Mouse (Mus musculus): ENCODE data around the gene Nrip1. TPM values are rescaled to one million over a fixed set of nuclear protein-coding genes. Genes with fewer than 3 reads are reported as not detected.

Nrip1 gene
- polyA plus RNA-seq, 1 experiment from 2014 or later: 34.0 TPM

GRCm38 (mm10) chr16:76301037-76301727 lies 72.4 kb downstream of the Nrip1 start:
- no peaks in the 10 kb centered on the region for H3K9me3 ChIP-seq (replicated peaks)
- H3K36me3 ChIP-seq: no peaks in the 10 kb centered on the region
- 77% methylated on average over 8 of the region's 8 CpGs for WGBS
- no peak overlapping the region for H3K9ac ChIP-seq
- no peak overlapping the region for H3K4me3 ChIP-seq
- H3K27ac ChIP-seq: no peak overlapping the region
- peaks cover 8% of the 10 kb centered on the region; the same call in 1 of the 2 replicates for H3K4me1 ChIP-seq
- no peak overlapping the region for H3K4me2 ChIP-seq (replicated peaks)
- ATAC-seq (ENCODE audit: low FRiP score): no peak
- no peaks in the 10 kb centered on the region for H3K27me3 ChIP-seq

- Histone ChIP-seq H3K27ac (no peak overlapping the region), H3K4me2 (replicated peaks) (no peak overlapping the region), H3K9me3 (replicated peaks) (no peaks in the 10 kb centered on the region), H3K36me3 (no peaks in the 10 kb centered on the region), H3K4me1 (peaks cover 8% of the 10 kb centered on the region; the same call in 1 of the 2 replicates), H3K9ac (no peak overlapping the region), H3K27me3 (no peaks in the 10 kb centered on the region), H3K4me3 (no peak overlapping the region)
- 92% methylated on average over 6 of the region's 6 CpGs for WGBS
- no peak for ATAC-seq (ENCODE audit: low FRiP score)
These were observed 73.2 kb downstream of the Nrip1 start for GRCm38 (mm10) chr16:76300452-76300851.

- H3K36me3 ChIP-seq: no peaks in the 10 kb centered on the region
- peaks cover 8% of the 10 kb centered on the region; the same call in 1 of the 2 replicates for H3K4me1 ChIP-seq
- H3K27me3 ChIP-seq: no peaks in the 10 kb centered on the region
- no peak overlapping the region for H3K9ac ChIP-seq
- H3K27ac ChIP-seq: no peak overlapping the region
- 28% methylated on average over 2 of the region's 2 CpGs for WGBS
- no peak overlapping the region for H3K4me2 ChIP-seq (replicated peaks)
- H3K4me3 ChIP-seq: no peak overlapping the region
- H3K9me3 ChIP-seq (replicated peaks): no peaks in the 10 kb centered on the region
- ATAC-seq (ENCODE audit: low FRiP score): no peak
These were observed 74.1 kb downstream of the Nrip1 start for GRCm38 (mm10) chr16:76299511-76299910.

- no peak; the same call in 1 of the 2 replicates for ATAC-seq (ENCODE audit: low FRiP score)
These were observed 78.3 kb downstream of the Nrip1 start for GRCm38 (mm10) chr16:76295322-76295721.

GRCm38 (mm10) chr16:76294550-76294949 lies 79.1 kb downstream of the Nrip1 start:
- no peak overlapping the region for H3K9ac ChIP-seq
- peaks cover 25% of the 10 kb centered on the region for H3K36me3 ChIP-seq
- no peaks in the 10 kb centered on the region for H3K9me3 ChIP-seq (replicated peaks)
- WGBS: 82% methylated on average over 15 of the region's 15 CpGs
- no peak for ATAC-seq (ENCODE audit: low FRiP score)
- no peaks in the 10 kb centered on the region for H3K4me1 ChIP-seq
- H3K27me3 ChIP-seq: no peaks in the 10 kb centered on the region
- no peak overlapping the region for H3K4me2 ChIP-seq (replicated peaks)
- H3K4me3 ChIP-seq: no peak overlapping the region
- no peak overlapping the region for H3K27ac ChIP-seq

More at GRCm38 (mm10) chr16:76295322-76295721, 78.3 kb downstream of the Nrip1 start:
- no peak overlapping the region for H3K9ac ChIP-seq
- no peak overlapping the region for H3K4me2 ChIP-seq (replicated peaks)
- 66% methylated on average over 14 of the region's 14 CpGs for WGBS
- H3K4me3 ChIP-seq: no peak overlapping the region
- no peaks in the 10 kb centered on the region for H3K27me3 ChIP-seq
- 0 out of 2 replicates have a peak, but pooled peaks cover 2% of the 10 kb centered on the region for H3K4me1 ChIP-seq
- no peaks in the 10 kb centered on the region for H3K9me3 ChIP-seq (replicated peaks)
- H3K27ac ChIP-seq: no peak overlapping the region
- peaks cover 25% of the 10 kb centered on the region for H3K36me3 ChIP-seq

GRCm38 (mm10) chr16:76293765-76294463 lies 79.7 kb downstream of the Nrip1 start:
- ATAC-seq (ENCODE audit: low FRiP score): no peak
- Histone ChIP-seq H3K27ac (no peak overlapping the region), H3K36me3 (peaks cover 25% of the 10 kb centered on the region), H3K9me3 (replicated peaks) (no peaks in the 10 kb centered on the region), H3K27me3 (no peaks in the 10 kb centered on the region), H3K9ac (no peak overlapping the region), H3K4me3 (no peak overlapping the region), H3K4me1 (no peaks in the 10 kb centered on the region), H3K4me2 (replicated peaks) (no peak overlapping the region)
- WGBS: 90% methylated on average over 20 of the region's 20 CpGs

GRCm38 (mm10) chr16:76293176-76293575 lies 80.5 kb downstream of the Nrip1 start:
- H3K4me3 ChIP-seq: no peak overlapping the region
- 97% methylated on average over 21 of the region's 21 CpGs for WGBS
- ATAC-seq (ENCODE audit: low FRiP score): no peak

GRCm38 (mm10) chr16:76292656-76293055 lies 81.0 kb downstream of the Nrip1 start:
- Histone ChIP-seq H3K27ac (no peak overlapping the region), H3K4me1 (no peaks in the 10 kb centered on the region), H3K36me3 (peaks cover 25% of the 10 kb centered on the region), H3K4me3 (no peak overlapping the region), H3K4me2 (replicated peaks) (no peak overlapping the region), H3K9me3 (replicated peaks) (no peaks in the 10 kb centered on the region), H3K27me3 (no peaks in the 10 kb centered on the region), H3K9ac (no peak overlapping the region)
- ATAC-seq (ENCODE audit: low FRiP score): no peak
- 95% methylated on average over 15 of the region's 15 CpGs for WGBS

More at GRCm38 (mm10) chr16:76293176-76293575, 80.5 kb downstream of the Nrip1 start:
- Histone ChIP-seq H3K27ac (no peak overlapping the region), H3K4me2 (replicated peaks) (no peak overlapping the region), H3K9ac (no peak overlapping the region), H3K27me3 (no peaks in the 10 kb centered on the region), H3K9me3 (replicated peaks) (no peaks in the 10 kb centered on the region), H3K4me1 (no peaks in the 10 kb centered on the region), H3K36me3 (peaks cover 25% of the 10 kb centered on the region)

GRCm38 (mm10) chr16:76291366-76291765 lies 82.3 kb downstream of the Nrip1 start:
- no peaks in the 10 kb centered on the region for H3K4me1 ChIP-seq
- no peaks in the 10 kb centered on the region for H3K9me3 ChIP-seq (replicated peaks)
- H3K36me3 ChIP-seq: peaks cover 25% of the 10 kb centered on the region
- no peak overlapping the region for H3K9ac ChIP-seq
- H3K27me3 ChIP-seq: no peaks in the 10 kb centered on the region
- 90% methylated on average over 14 of the region's 14 CpGs for WGBS
- ATAC-seq (ENCODE audit: low FRiP score): no peak
- no peak overlapping the region for H3K4me2 ChIP-seq (replicated peaks)
- H3K4me3 ChIP-seq: no peak overlapping the region
- H3K27ac ChIP-seq: no peak overlapping the region

- Histone ChIP-seq H3K4me3 (no peak overlapping the region), H3K9ac (no peak overlapping the region), H3K27me3 (no peaks in the 10 kb centered on the region), H3K4me2 (replicated peaks) (no peak overlapping the region), H3K27ac (no peak overlapping the region), H3K4me1 (no peaks in the 10 kb centered on the region), H3K36me3 (peaks cover 25% of the 10 kb centered on the region), H3K9me3 (replicated peaks) (no peaks in the 10 kb centered on the region)
- no peak for ATAC-seq (ENCODE audit: low FRiP score)
- WGBS: 83% methylated on average over 2 of the region's 2 CpGs
These were observed 84.1 kb downstream of the Nrip1 start for GRCm38 (mm10) chr16:76289495-76289894.

GRCm38 (mm10) chr16:76283796-76284195 lies 89.8 kb downstream of the Nrip1 start:
- no peak overlapping the region for H3K4me3 ChIP-seq
- 74% methylated on average over 3 of the region's 3 CpGs for WGBS
- ATAC-seq (ENCODE audit: low FRiP score): no peak

GRCm38 (mm10) chr16:76281850-76282249 lies 91.8 kb downstream of the Nrip1 start:
- no peaks in the 10 kb centered on the region for H3K27me3 ChIP-seq
- no peaks in the 10 kb centered on the region for H3K36me3 ChIP-seq
- no peaks in the 10 kb centered on the region for H3K4me1 ChIP-seq
- no peak overlapping the region for H3K9ac ChIP-seq
- H3K4me3 ChIP-seq: no peak overlapping the region
- ATAC-seq (ENCODE audit: low FRiP score): no peak
- no peak overlapping the region for H3K27ac ChIP-seq
- WGBS: 86% methylated on average over 6 of the region's 6 CpGs
- H3K9me3 ChIP-seq (replicated peaks): no peaks in the 10 kb centered on the region
- no peak overlapping the region for H3K4me2 ChIP-seq (replicated peaks)

More at GRCm38 (mm10) chr16:76283796-76284195, 89.8 kb downstream of the Nrip1 start:
- Histone ChIP-seq H3K9me3 (replicated peaks) (no peaks in the 10 kb centered on the region), H3K4me2 (replicated peaks) (no peak overlapping the region), H3K4me1 (no peaks in the 10 kb centered on the region), H3K9ac (no peak overlapping the region), H3K27ac (no peak overlapping the region), H3K27me3 (no peaks in the 10 kb centered on the region), H3K36me3 (no peaks in the 10 kb centered on the region)

All from hindbrain, embryonic 12.5 days (tissue).